Mouse (Mus musculus) liver, postnatal 0 days (tissue): ENCODE measurements around the gene Caml.

Source experiments
- CTCF ChIP-seq: sonication (generic); IDR thresholded peaks from 2 replicates; pipeline ENCODE4 v1.5.1; 2016; ENCODE audit warnings: antibody characterized with exemption, low read depth
- EP300 ChIP-seq: IDR thresholded peaks from 2 replicates; pipeline ENCODE4 v1.6.1; 2016; ENCODE audit warnings: antibody characterized with exemption, low read depth, mild to moderate bottlenecking

GRCm38 (mm10) chr13:55672711-55673110, 49.9 kb downstream of the Caml start:
- no peak for TF ChIP-seq CTCF
- no peak for TF ChIP-seq EP300
